Mouse (Mus musculus): ENCODE measurements around the gene Spem2. TPM values are rescaled to one million over a fixed set of nuclear protein-coding genes. Genes with fewer than 3 reads are reported as not detected.

The Spem2 gene
- total RNA-seq, 2 experiments from 2014 or later, result not detected

- DNase-seq (ENCODE audit: low spot score in 2 of 2), result no peak
Observed at GRCm38 (mm10) chr11:69835966-69836335, 17.7 kb upstream of the Spem2 start.

DNA sequence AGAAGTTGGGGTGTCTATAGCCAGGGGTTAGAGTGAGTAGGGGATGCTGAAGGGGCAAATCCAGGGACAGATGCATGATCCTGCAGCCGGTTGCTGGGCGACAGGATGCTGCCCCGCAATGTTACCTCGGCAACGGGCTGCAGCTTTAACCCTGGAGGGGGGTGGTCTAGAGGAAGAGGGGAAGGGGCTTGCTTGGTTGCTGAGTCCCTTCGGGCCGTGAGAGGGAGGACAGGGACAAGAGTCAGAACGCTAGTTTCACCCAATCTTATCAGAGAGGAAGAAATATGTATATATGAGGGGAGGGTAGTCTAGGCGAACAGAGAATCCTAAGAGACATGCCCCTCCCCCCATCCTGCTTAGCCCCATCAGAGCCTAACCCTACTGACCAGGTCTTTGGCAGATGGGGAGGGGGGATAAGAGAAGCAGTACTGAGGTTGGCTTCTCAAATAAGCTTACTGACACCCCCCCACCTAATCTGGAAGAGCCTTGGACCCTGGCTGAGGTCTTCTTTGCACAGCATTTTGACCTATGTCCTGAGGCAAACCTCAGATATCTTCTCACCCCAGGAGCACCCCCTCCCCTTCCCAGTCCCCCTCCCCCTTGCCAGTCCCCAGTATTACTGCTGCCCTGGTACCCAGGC lies 17.2 kb upstream of the Spem2 start:
- peak in 1 of 2 experiments; percentile 33 for DNase-seq (ENCODE audit: low spot score in 2 of 2)

- DNase-seq (ENCODE audit: low spot score in 2 of 2), result peak in 1 of 2 experiments; percentile 44
Observed at GRCm38 (mm10) chr11:69834001-69834549, 15.8 kb upstream of the Spem2 start.

DNA sequence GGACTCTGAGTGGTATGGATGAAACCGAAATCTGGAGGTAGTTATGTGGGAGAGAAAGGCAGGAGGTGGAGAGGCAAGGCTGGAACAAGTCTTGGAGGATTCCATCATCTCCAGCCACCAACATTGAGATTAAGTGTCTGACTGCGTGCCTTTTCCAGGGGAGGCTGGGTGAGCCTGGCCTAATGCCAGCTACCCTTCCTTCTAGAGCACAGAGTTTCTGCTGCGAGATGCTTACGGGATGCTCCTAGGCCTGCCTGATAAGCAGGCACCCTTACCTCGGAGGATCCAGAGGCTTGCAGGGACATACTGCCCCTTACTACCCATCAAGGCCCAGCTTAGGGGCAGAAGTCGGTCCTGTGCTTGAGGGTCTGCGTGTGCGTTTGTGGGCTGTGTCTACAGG lies 15.3 kb upstream of the Spem2 start:
- no peak for DNase-seq (ENCODE audit: low spot score in 2 of 2)

DNA sequence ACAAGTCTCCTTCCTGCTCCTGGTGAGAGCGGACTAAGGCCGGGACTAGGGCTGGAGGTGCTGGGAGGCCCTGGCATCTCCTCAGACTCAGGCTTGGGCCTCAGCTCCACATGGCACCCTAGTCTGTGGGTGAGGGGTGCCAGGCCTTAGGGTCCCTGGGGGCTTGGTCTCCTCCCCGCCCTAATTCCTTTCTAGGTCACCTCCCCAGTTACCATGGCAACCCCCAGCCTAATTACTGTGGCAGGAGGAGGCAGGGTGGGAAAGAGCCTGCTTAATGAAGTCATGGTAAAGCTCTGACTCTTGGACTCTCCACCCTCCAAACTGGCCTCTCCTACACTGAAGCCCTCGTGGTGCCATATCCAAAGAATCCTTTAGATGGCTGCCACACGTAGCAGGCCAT lies 10.6 kb upstream of the Spem2 start:
- no peak for DNase-seq (ENCODE audit: low spot score in 2 of 2)

DNA sequence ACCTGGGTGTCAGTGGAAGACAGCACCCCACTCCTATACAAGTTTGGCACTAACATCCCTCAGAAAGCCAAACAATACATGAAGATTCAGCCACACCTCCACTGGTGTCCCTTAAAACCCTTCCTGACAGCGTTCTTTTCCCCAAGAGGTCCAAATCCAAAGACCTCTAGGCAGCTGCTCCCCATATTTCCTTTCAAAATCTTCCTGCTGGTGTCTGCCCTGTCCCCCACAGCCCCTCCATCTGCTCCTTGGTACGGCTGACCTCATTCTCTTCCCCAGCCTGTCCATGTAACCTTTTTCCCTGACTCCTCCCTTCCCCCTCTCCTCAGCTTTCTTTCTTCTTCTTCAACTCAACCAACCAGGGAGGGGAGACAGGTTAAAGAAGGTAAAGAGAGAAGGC lies 5.2 kb upstream of the Spem2 start:
- DNase-seq (ENCODE audit: low spot score in 2 of 2), result no peak

DNA sequence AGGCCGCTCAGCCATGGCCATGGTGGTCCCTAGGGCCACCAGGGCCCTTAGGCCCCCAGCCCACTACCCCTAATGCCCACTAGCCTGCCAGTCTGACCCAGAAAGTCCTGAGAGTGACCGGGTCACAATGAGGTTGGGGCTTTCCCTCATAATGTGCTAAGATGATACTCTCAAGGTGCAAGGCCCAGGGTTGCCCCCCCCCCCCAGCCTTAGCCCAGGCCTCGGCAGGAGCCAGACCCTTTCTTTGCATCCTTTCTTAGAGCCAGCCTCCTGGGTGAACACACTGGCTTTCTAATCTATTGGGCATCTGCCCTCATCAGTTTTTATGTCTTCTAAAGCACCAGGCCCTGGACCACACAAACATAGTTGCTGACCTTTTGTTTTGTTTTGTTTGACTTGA lies 3.8 kb upstream of the Spem2 start, which contains the start of gene Spem1:
Gene Spem1 (minus strand): TSS at position 101 of the 400 bp plus-strand sequence.
- no peak for DNase-seq (ENCODE audit: low spot score in 2 of 2)

DNA sequence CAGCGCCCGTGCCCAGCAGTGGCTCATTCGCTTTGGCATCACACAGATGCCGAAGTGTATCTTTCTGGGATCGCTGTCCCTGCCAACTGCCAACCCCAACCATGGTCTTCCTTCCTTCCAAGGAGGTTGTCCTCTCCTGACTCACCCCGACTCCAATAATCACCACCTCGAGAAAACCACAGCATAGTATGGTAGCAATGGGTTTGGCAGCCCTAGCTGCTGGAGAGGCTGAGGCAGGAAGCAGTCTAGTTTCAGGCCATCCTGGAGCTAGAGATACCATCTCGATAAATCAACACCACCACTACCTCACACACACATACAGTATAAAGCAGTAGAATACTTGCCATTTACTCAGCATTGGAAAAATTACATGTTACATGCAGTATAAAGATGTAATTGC lies 606 bp upstream of the Spem2 start:
- DNase-seq (ENCODE audit: low spot score in 2 of 2), result no peak

- no peak for DNase-seq (ENCODE audit: low spot score in 2 of 2)
Observed at GRCm38 (mm10) chr11:69816520-69816919, 1.7 kb downstream of the Spem2 start.

DNA sequence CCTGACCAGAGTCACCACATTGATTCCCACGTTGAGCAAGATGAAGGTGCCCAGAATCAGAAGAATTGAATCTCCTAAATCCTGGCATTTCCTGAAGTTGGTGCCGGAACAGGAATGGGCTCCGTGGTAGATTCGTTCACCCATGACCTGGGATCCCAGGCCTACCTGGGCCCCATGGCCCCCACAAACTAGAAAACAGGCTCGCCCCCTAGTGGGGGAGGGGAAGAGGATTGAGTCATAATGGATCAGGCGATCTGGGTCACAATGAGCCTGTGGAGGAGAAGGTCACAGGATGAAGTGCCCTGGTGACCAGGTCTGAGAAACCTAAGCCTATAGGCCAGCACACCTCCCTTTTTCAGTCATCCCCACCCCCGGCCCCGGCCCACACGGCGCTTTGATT lies 3.1 kb downstream of the Spem2 start, which contains the start of gene Gm39566:
Gene Gm39566 (minus strand): TSS at position 144 of the 400 bp plus-strand sequence.
- DNase-seq (ENCODE audit: low spot score in 2 of 2), result no peak

GRCm38 (mm10) chr11:69810280-69810679 lies 8.0 kb downstream of the Spem2 start:
- DNase-seq (ENCODE audit: low spot score in 2 of 2), result no peak

DNA sequence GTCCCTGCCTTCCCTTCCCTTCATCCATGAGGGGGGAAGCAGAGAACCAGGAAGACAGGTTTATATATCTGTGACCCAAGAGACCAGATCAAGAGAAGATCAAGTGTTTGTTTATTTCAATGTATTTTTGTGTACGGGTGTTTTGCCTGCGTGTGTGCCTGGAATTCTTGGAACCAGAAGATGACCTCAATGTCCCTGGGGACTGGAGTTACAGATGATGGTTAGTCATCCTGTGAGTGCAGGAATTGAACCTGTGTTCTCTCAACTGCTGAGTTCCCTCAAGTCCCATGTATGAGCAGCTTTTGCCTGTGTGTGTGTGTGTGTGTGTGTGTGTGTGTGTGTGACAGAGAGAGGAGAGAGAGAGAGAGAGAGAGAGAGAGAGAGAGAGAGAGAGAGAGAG lies 10.6 kb downstream of the Spem2 start:
- no peak for DNase-seq (ENCODE audit: low spot score in 2 of 2)

DNA sequence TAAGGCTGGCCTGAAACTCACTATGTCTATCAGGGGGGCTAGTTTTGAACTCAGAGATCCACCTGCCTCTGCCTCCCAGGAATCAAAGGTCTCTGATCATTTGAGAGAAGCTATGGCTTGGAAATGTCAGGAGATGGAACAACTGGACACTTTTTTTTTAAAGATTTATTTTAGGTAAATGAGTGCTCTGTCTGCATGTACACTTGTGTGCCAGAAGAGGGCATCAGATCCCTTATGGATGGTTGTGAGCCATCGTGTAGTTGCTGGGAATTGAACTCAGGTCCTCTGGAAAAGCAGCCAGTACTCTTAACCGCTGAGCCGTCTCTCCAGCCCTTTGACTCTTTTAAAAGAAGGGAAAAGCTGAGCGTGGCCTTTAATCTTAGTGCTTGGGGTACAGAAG lies 11.9 kb downstream of the Spem2 start:
- DNase-seq (ENCODE audit: low spot score in 2 of 2), result no peak

- DNase-seq (ENCODE audit: low spot score in 2 of 2), result no peak
Observed at GRCm38 (mm10) chr11:69804972-69805909, 13.0 kb downstream of the Spem2 start, which contains the start of gene Tmem102. Gene Tmem102 (minus strand): TSS chr11:69805624.

GRCm38 (mm10) chr11:69804652-69804940 lies 13.7 kb downstream of the Spem2 start:
- no peak for DNase-seq (ENCODE audit: low spot score in 2 of 2)

DNA sequence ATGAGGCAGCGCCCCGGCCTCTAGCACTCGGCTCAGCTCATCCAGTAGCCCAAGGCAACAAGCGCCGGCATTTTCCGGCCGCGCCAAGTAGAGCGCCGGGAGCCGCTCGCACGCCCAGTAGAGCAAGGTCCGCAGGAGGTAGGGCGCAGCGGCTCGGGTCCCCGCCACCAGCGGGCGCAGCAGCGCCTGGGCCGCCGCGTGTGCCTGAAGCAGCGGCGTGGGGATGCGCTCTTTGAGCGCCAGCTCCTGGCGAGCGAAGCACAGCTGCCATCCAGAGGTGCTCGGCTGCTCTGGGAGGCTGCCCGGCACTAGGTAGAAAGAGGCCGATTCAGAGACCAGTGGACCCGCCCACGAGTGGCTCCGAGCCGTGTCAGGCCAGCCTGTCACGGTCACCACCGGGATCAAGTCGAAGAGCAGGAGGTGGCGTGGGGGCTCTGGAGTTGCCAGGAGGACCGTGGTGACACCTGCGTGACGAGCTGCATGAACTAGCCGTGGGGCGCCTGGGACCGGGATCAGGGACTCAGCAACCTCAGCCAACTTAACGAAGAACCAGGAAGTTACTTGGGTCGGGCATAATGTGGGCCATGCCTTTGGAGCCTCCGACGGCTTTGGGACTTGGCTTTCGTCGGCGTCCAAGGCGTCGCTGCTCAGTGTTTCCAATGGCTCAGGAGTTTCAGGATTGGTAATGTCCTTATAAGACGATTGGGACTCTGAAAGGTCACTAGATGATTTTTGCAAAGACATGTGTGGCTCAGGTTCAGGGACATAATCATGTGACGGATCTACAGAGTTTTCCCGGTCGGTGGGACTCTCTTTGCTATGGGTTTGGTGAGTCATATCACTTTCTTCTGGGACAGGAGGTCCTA lies 14.2 kb downstream of the Spem2 start:
- peak; percentile 62 to 75 for DNase-seq (ENCODE audit: low spot score in 2 of 2)

- no peak for DNase-seq (ENCODE audit: low spot score in 2 of 2)
Observed at GRCm38 (mm10) chr11:69803328-69803727, 14.9 kb downstream of the Spem2 start.

GRCm38 (mm10) chr11:69802648-69803105 lies 15.6 kb downstream of the Spem2 start:
- peak; percentile 80 to 89 for DNase-seq (ENCODE audit: low spot score in 2 of 2)

- DNase-seq (ENCODE audit: low spot score in 2 of 2), result peak in 1 of 2 experiments; percentile 47
Observed at GRCm38 (mm10) chr11:69801379-69801977, 16.8 kb downstream of the Spem2 start, which contains the start of gene Fgf11. Gene Fgf11 (minus strand): TSS chr11:69801857.

GRCm38 (mm10) chr11:69800392-69801197 lies 17.7 kb downstream of the Spem2 start:
- peak; percentile 79 to 85 for DNase-seq (ENCODE audit: low spot score in 2 of 2)

Data from layer of hippocampus, postnatal 10 days (tissue).